Mouse (Mus musculus) heart, postnatal 10 days (tissue): Measurements from ENCODE around the gene Wdr62. TPM values are rescaled to one million over a fixed set of nuclear protein-coding genes. Genes with fewer than 3 reads are reported as not detected.

ENCODE experiments used
- total RNA-seq, 2 experiments: library from RNA; stranded (reverse); gene quantifications; 2 replicates each; pipeline ENCODE4 v1.2.3; 2021

Wdr62 gene
- total RNA-seq, 2 experiments from 2014 or later: 5.4 to 5.7 TPM

Other genes starting within 250 kb of the Wdr62 start
- gene Zfp14, start 229.0 kb downstream of the Wdr62 start, total RNA-seq: 1 to 10 TPM; 1.6 to 2.6 TPM
- gene Zfp82, start 207.5 kb downstream of the Wdr62 start, total RNA-seq: 1 to 10 TPM in 1 of 2 experiments, under 1 TPM in 1; 0.98 to 1.1 TPM
- gene Gm26920, start 190.0 kb downstream of the Wdr62 start, total RNA-seq: under 1 TPM in 1 of 2 experiments, not detected in 1; 0.62 TPM
- 1 to 10 TPM; 1.3 to 2.3 TPM for gene Zfp566, start 189.9 kb downstream of the Wdr62 start, total RNA-seq
- gene Zfp260, start 185.6 kb downstream of the Wdr62 start, total RNA-seq: 10 to 100 TPM; 44.8 to 53.3 TPM
- 1 to 10 TPM; 4.5 to 6.5 TPM for gene Zfp382, start 158.5 kb downstream of the Wdr62 start, total RNA-seq
- gene Zfp146, start 110.7 kb downstream of the Wdr62 start, total RNA-seq: 10 to 100 TPM; 39.0 to 42.5 TPM
- 1,000 to 10,000 TPM; 1,192 to 1,277 TPM for gene Cox7a1, start 96.3 kb downstream of the Wdr62 start, total RNA-seq
- 100 to 1,000 TPM; 303 to 326 TPM for gene Capns1, start 81.6 kb downstream of the Wdr62 start, total RNA-seq
- 10 to 100 TPM; 55.5 to 60.7 TPM for gene Polr2i, start 48.5 kb downstream of the Wdr62 start, total RNA-seq
- gene Tbcb, start 48.1 kb downstream of the Wdr62 start, total RNA-seq: 10 to 100 TPM; 68.5 to 76.1 TPM
- not detected for gene Ovol3, start 44.7 kb downstream of the Wdr62 start, total RNA-seq
- under 1 TPM; 0.20 to 0.26 TPM for gene Thap8, start 325 bp downstream of the Wdr62 start, total RNA-seq
- gene Clip3, start 11.3 kb upstream of the Wdr62 start, total RNA-seq: 10 to 100 TPM; 14.0 TPM
- gene Alkbh6, start 28.3 kb upstream of the Wdr62 start, total RNA-seq: 10 to 100 TPM; 26.0 to 27.4 TPM
- under 1 TPM; 0.86 to 0.87 TPM for gene Syne4, start 34.4 kb upstream of the Wdr62 start, total RNA-seq
- 1 to 10 TPM in 1 of 2 experiments, under 1 TPM in 1; 0.87 to 1.0 TPM for gene E130208F15Rik, start 41.3 kb upstream of the Wdr62 start, total RNA-seq
- gene Sdhaf1, start 43.5 kb upstream of the Wdr62 start, total RNA-seq: 10 to 100 TPM; 15.1 to 15.8 TPM
- 1 to 10 TPM; 1.7 TPM for gene Lrfn3, start 82.4 kb upstream of the Wdr62 start, total RNA-seq
- gene Tyrobp, start 133.3 kb upstream of the Wdr62 start, total RNA-seq: 10 to 100 TPM; 12.9 to 16.5 TPM
- gene Hcst, start 139.4 kb upstream of the Wdr62 start, total RNA-seq: 1 to 10 TPM in 1 of 2 experiments, under 1 TPM in 1; 0.92 to 1.8 TPM
- gene Nfkbid, start 141.3 kb upstream of the Wdr62 start, total RNA-seq: under 1 TPM; 0.29 to 0.45 TPM
- gene Aplp1, start 165.1 kb upstream of the Wdr62 start, total RNA-seq: 1 to 10 TPM; 4.1 to 6.2 TPM
- under 1 TPM; 0.07 to 0.17 TPM for gene Kirrel2, start 177.3 kb upstream of the Wdr62 start, total RNA-seq
- gene Nphs1, start 177.9 kb upstream of the Wdr62 start, total RNA-seq: not detected
- not detected for gene Prodh2, start 213.2 kb upstream of the Wdr62 start, total RNA-seq